26 mouse cellular contexts compared by ENCODE assay signal in the genomic region with DNA sequence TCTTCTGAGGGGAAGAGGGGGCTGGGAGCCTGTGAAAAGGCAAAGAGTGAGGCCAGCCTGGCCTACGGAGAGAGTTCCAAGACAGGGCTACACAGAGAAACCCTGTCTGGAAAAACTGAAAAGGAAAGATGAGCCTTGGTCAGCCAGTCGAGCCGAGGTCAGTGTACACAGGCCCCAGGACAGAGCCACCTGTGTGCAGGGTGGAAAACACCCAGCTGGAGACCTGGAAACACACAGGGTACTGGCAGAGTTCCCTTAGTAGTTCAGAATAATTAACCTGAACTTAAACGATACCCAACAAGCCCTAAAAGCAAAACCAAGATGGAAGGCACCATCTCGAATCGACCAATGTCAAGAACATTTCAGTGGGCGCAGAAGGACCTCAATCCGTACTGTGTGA. TPM values are rescaled to one million over a fixed set of nuclear protein-coding genes. Genes with fewer than 3 reads are reported as not detected.
DNase-seq lines count a peak whose midpoint lies in the region; ATAC-seq and TF ChIP-seq lines count a peak whose summit lies in the region.
"Had no signal": no experiment of that assay in that cellular context is flagged by ENCODE, and none has a peak within 500 bp of the region (broad histone marks: within the 10 kb centered on the region; RNA-seq: fewer than 3 reads in every experiment).

No protein-coding gene starts in this region.

- no peak for TF ChIP-seq POLR2A in liver, adult 2 months (IDR thresholded peaks at IDR 0.05; ENCODE audit: extremely low read depth, insufficient read depth, low read length)

- H3K4me2 ChIP-seq in liver, embryonic 12.5 days: no peak overlapping the region
- H3K4me2 ChIP-seq: heart, embryonic 12.5 days; hindbrain, embryonic 14.5 days; liver, embryonic 13.5 days; stomach, embryonic 15.5 days had no signal

- H3K27me3 ChIP-seq in liver, adult 2 months (ENCODE audit: control insufficient read depth, insufficient read depth, low read length): no peaks in the 10 kb centered on the region
- H3K27me3 ChIP-seq in liver, embryonic 12.5 days (replicated peaks): peaks cover 3% of the 10 kb centered on the region; the same call in 1 of the 2 replicates
- H3K27me3 ChIP-seq: heart, embryonic 12.5 days; stomach, embryonic 15.5 days had no signal

- H3K27ac ChIP-seq in liver, adult 2 months (replicated peaks; ENCODE audit: insufficient read depth, low read depth, low read length): peak overlapping the region; percentile 60
- H3K27ac ChIP-seq in liver, embryonic 12.5 days: no peak overlapping the region
- H3K27ac ChIP-seq: hindbrain, embryonic 14.5 days; liver, embryonic 13.5 days; stomach, embryonic 15.5 days had no signal

- H3K4me3 ChIP-seq in liver, adult 2 months (ENCODE audit: insufficient read depth, low read depth, low read length): no peak overlapping the region
- no peak overlapping the region for H3K4me3 ChIP-seq in liver, embryonic 12.5 days
- H3K4me3 ChIP-seq: erythroblast, embryonic 14.5 days; heart, embryonic 12.5 days; liver, embryonic 13.5 days; midbrain, embryonic 10.5 days; stomach, embryonic 15.5 days had no signal

- no peaks in the 10 kb centered on the region for H3K79me2 ChIP-seq in liver, adult 2 months (ENCODE audit: control insufficient read depth, insufficient read depth, low read length)

- H3K9ac ChIP-seq in liver, adult 2 months (ENCODE audit: low read depth, low read length): 0 out of 2 replicates have a peak overlapping the region, but pooled peaks have one; percentile 10
- no peak overlapping the region for H3K9ac ChIP-seq in liver, embryonic 12.5 days
- H3K9ac ChIP-seq: forebrain, postnatal 0 days; heart, embryonic 12.5 days; hindbrain, embryonic 14.5 days; liver, embryonic 13.5 days; stomach, embryonic 15.5 days had no signal

- ATAC-seq in liver, embryonic 12.5 days: no peak
- ATAC-seq in megakaryocyte-erythroid progenitor cell, adult 5-6 weeks (replicated peaks; ENCODE audit: low FRiP score, low TSS enrichment, poor library complexity, severe bottlenecking): no peak
- ATAC-seq: CD4-positive, CD25-positive, alpha-beta regulatory T cell, adult 4 months; forebrain, postnatal 0 days; intestine, postnatal 0 days; midbrain, embryonic 16.5 days had no signal

- no peak for TF ChIP-seq CTCF in liver, adult 2 months (IDR thresholded peaks at IDR 0.05; ENCODE audit: low read depth, low read length)

- WGBS in liver, adult 2 months: 48% methylated on average over 8 of the region's 8 CpGs
- 65% methylated on average over 8 of the region's 8 CpGs for WGBS in liver, embryonic 12.5 days (ENCODE audit: insufficient replicate concordance)

- DNase-seq in kidney, adult 18-20 months: peak; percentile 53
- no peak for DNase-seq in kidney, postnatal 14 days
- DNase-seq in liver, adult 2 months (ENCODE audit: extremely low read depth, low read depth, low spot score): peak; percentile 86
- peak; percentile 67 to 80 for DNase-seq in kidney, postnatal 36 days
- DNase-seq in embryo, embryonic 10 days (ENCODE audit: low spot score): no peak
- DNase-seq: adrenal gland, postnatal 14 days; cerebellum, adult 11 months; cerebellum, adult 9-10 months; embryo, embryonic 11 days; forebrain, postnatal 0 days; gastrocnemius, postnatal 25 days; liver, embryonic 13.5 days; lung, adult 2 months; lung, postnatal 10 days; right cerebral cortex, postnatal 25 days; thymus, postnatal 14 days had no signal

- H3K9me3 ChIP-seq in liver, embryonic 12.5 days (replicated peaks): no peaks in the 10 kb centered on the region
- H3K9me3 ChIP-seq: heart, embryonic 12.5 days; liver, embryonic 13.5 days; midbrain, embryonic 10.5 days; stomach, embryonic 15.5 days had no signal

- H3K4me1 ChIP-seq in liver, adult 2 months (ENCODE audit: control insufficient read depth, insufficient read depth, low read length): peaks cover 27% of the 10 kb centered on the region
- H3K4me1 ChIP-seq in liver, embryonic 12.5 days: peaks cover 23% of the 10 kb centered on the region

- H3K36me3 ChIP-seq in liver, adult 2 months (ENCODE audit: control insufficient read depth, insufficient read depth, low read length): no peaks in the 10 kb centered on the region
- no peaks in the 10 kb centered on the region for H3K36me3 ChIP-seq in liver, embryonic 12.5 days
- H3K36me3 ChIP-seq: heart, embryonic 12.5 days; liver, embryonic 13.5 days; midbrain, embryonic 10.5 days; stomach, embryonic 15.5 days had no signal

RNA-seq across cellular contexts. Expression of gene Morn1, which starts 52.1 kb away (rescaled TPM):
- 2.5 and 4.2 TPM in 2 replicates for total RNA-seq in liver, adult 2 months (2014; rRNA removed)
- 3.0 and 3.6 TPM in 2 replicates for polyA plus RNA-seq in liver, adult 2 months (2012; rRNA removed)
- polyA plus RNA-seq in liver, embryonic 12.5 days (2016; fragmentation: Nextera tagmentation; extraction: Ambion mirVana): 2.0 and 2.1 TPM in 2 replicates
- total RNA-seq in megakaryocyte-erythroid progenitor cell, adult 5-6 weeks (2014; fragmentation: Nextera tagmentation): 3.8 and 7.6 TPM in 2 replicates
- total RNA-seq in megakaryocyte-erythroid progenitor cell, adult 5-6 weeks (2017): 1.6 and 1.8 TPM in 2 replicates

RNA-seq across cellular contexts. Expression of gene Rer1, which starts 52.3 kb away (rescaled TPM):
- 128 and 135 TPM in 2 replicates for total RNA-seq in liver, adult 2 months (2014; rRNA removed)
- 84.3 and 92.1 TPM in 2 replicates for polyA plus RNA-seq in liver, adult 2 months (2012; rRNA removed)
- 107 and 109 TPM in 2 replicates for polyA plus RNA-seq in liver, embryonic 12.5 days (2016; fragmentation: Nextera tagmentation; extraction: Ambion mirVana)
- total RNA-seq in megakaryocyte-erythroid progenitor cell, adult 5-6 weeks (2014; fragmentation: Nextera tagmentation): 105 and 108 TPM in 2 replicates
- 97.8 and 135 TPM in 2 replicates for total RNA-seq in megakaryocyte-erythroid progenitor cell, adult 5-6 weeks (2017)

Comparison
In these comparisons a context has a peak if more than half of its experiments do, and no peak if none do; other contexts are left out.
1. DNase-seq: peak in kidney, adult 18-20 months (single experiment), liver, adult 2 months (single experiment) and kidney, postnatal 36 days (2 of 2); none in kidney, postnatal 14 days (single experiment) and embryo, embryonic 10 days (single experiment).